Comparison of ENCODE assay signal across 11 mouse cellular contexts in the genomic region with DNA sequence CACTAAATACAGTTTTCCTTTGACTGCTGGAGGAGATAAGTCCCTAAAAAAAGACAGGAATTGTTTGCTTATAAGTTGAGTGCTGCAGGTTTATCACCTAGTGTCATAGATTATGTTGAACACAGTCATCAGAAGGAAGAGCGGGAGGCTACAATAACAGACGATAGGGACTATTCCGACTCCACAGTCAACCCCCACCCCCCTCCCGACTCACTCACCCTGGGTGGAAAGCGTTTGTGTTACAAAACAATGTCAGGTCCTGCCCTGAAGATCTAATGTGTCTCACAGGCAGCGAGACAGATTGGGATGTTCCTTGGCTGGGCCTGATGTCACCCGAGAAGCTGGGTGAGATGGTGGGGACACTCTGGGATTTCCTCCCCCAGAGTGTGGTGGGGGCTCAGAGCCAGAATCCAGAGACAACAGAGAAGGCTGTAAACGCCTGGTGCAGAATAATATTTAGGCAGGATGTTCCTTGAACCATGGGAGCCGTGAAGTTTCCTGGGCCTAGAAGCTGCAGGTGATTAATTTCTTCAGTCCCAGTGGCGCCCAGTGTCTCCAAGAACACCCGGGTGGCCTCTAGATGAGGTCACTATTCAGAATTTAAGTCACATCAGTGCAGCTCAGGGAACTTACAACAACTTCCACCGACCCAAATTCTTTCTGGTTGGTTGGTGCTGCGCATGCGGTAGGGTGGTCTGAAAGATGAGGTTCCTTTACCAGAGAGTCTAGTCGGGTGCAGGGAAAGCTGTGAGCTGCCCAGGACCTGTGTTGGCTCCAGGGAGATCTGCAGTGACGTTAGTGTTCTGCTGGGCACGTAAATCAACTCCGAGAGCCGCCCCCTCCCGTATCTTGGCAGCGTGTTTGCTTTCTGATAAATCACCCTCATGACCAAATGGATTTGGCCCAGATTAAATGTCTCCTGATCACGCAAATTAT.
DNase-seq lines count a peak whose midpoint lies in the region; ATAC-seq and TF ChIP-seq lines count a peak whose summit lies in the region.
"Had no signal": no experiment of that assay in that cellular context is flagged by ENCODE, and none has a peak within 500 bp of the region (broad histone marks: within the 10 kb centered on the region; RNA-seq: fewer than 3 reads in every experiment).

No protein-coding gene starts in this region.

- H3K9ac ChIP-seq in heart, embryonic 13.5 days: 0 out of 2 replicates have a peak overlapping the region, but pooled peaks have one; percentile 33
- no peak overlapping the region for H3K9ac ChIP-seq in midbrain, embryonic 11.5 days (ENCODE audit: low read length)
- no peak overlapping the region for H3K9ac ChIP-seq in midbrain, postnatal 0 days (replicated peaks; ENCODE audit: low read length, poor library complexity, severe bottlenecking)
- H3K9ac ChIP-seq in kidney, embryonic 15.5 days: no peak overlapping the region
- no peak overlapping the region for H3K9ac ChIP-seq in hindbrain, postnatal 0 days (replicated peaks; ENCODE audit: low read length)
- H3K9ac ChIP-seq: forebrain, postnatal 0 days had no signal

- intact Hi-C loops in heart, postnatal 25 days (cut with DNase I): no loop called here
- intact Hi-C loops in left cerebral cortex, postnatal 14 days (cut with DNase I): no loop called here
- intact Hi-C loops in left cerebral cortex, postnatal 4 days (cut with DNase I): no loop called here

- no peak overlapping the region for H3K4me2 ChIP-seq in heart, embryonic 13.5 days
- H3K4me2 ChIP-seq in midbrain, embryonic 11.5 days: no peak overlapping the region
- H3K4me2 ChIP-seq in midbrain, postnatal 0 days (ENCODE audit: low read depth, low read length, poor library complexity, severe bottlenecking): no peak overlapping the region
- peak overlapping the region; percentile 27 for H3K4me2 ChIP-seq in kidney, embryonic 15.5 days
- no peak overlapping the region for H3K4me2 ChIP-seq in hindbrain, postnatal 0 days (ENCODE audit: low read depth, low read length)

- peaks cover 20% of the 10 kb centered on the region; the same call in 1 of the 2 replicates for H3K27me3 ChIP-seq in heart, embryonic 13.5 days (replicated peaks)
- H3K27me3 ChIP-seq in midbrain, embryonic 11.5 days (ENCODE audit: control insufficient read depth, insufficient read depth, low read length): peaks cover 3% of the 10 kb centered on the region; the same call in 1 of the 2 replicates
- no peaks in the 10 kb centered on the region for H3K27me3 ChIP-seq in midbrain, postnatal 0 days (ENCODE audit: insufficient read depth, low read length)
- no peaks in the 10 kb centered on the region for H3K27me3 ChIP-seq in kidney, embryonic 15.5 days
- H3K27me3 ChIP-seq in hindbrain, postnatal 0 days (ENCODE audit: insufficient read depth, low read length): no peaks in the 10 kb centered on the region

- H3K27ac ChIP-seq in heart, embryonic 13.5 days (replicated peaks): peak overlapping the region; percentile 42; the same call in 1 of the 2 replicates
- no peak overlapping the region for H3K27ac ChIP-seq in midbrain, embryonic 11.5 days (ENCODE audit: low read depth, low read length)
- H3K27ac ChIP-seq in midbrain, postnatal 0 days (ENCODE audit: low read depth, low read length): no peak overlapping the region
- H3K27ac ChIP-seq in kidney, embryonic 15.5 days: peak overlapping the region; percentile 84
- H3K27ac ChIP-seq in hindbrain, postnatal 0 days: no peak overlapping the region

- H3K4me3 ChIP-seq in heart, embryonic 13.5 days: no peak overlapping the region
- H3K4me3 ChIP-seq in midbrain, embryonic 11.5 days (ENCODE audit: low read depth, low read length): no peak overlapping the region
- H3K4me3 ChIP-seq in midbrain, postnatal 0 days (ENCODE audit: low read depth, low read length): no peak overlapping the region
- no peak overlapping the region for H3K4me3 ChIP-seq in kidney, embryonic 15.5 days (replicated peaks)
- no peak overlapping the region for H3K4me3 ChIP-seq in hindbrain, postnatal 0 days (ENCODE audit: low read length)

- no peak for DNase-seq in heart, postnatal 25 days (ENCODE audit: low spot score)
- DNase-seq in midbrain, embryonic 11.5 days (ENCODE audit: low spot score, missing footprints): peak; percentile 72
- no peak for DNase-seq in midbrain, postnatal 0 days (ENCODE audit: low spot score)
- no peak for DNase-seq in hindbrain, postnatal 0 days (ENCODE audit: low spot score)
- no peak for DNase-seq in left cerebral cortex, postnatal 14 days (ENCODE audit: low spot score in 2 of 2)
- no peak for DNase-seq in left cerebral cortex, postnatal 4 days
- DNase-seq: cerebellum, adult 8-10 months; forebrain, postnatal 0 days; right cerebral cortex, postnatal 25 days had no signal

- WGBS in heart, embryonic 13.5 days: 41% methylated on average over 22 of the region's 22 CpGs
- 74% methylated on average over 22 of the region's 22 CpGs for WGBS in midbrain, embryonic 11.5 days
- 73% methylated on average over 22 of the region's 22 CpGs for WGBS in midbrain, postnatal 0 days
- 18% methylated on average over 22 of the region's 22 CpGs for WGBS in kidney, embryonic 15.5 days
- WGBS in hindbrain, postnatal 0 days: 60% methylated on average over 22 of the region's 22 CpGs

- peaks cover 29% of the 10 kb centered on the region for H3K4me1 ChIP-seq in heart, embryonic 13.5 days
- H3K4me1 ChIP-seq in midbrain, embryonic 11.5 days (ENCODE audit: control insufficient read depth, insufficient read depth, low read length): no peaks in the 10 kb centered on the region
- no peaks in the 10 kb centered on the region for H3K4me1 ChIP-seq in midbrain, postnatal 0 days (ENCODE audit: insufficient read depth, low read length)
- H3K4me1 ChIP-seq in kidney, embryonic 15.5 days: peaks cover 37% of the 10 kb centered on the region
- H3K4me1 ChIP-seq in hindbrain, postnatal 0 days (ENCODE audit: insufficient read depth, low read length): no peaks in the 10 kb centered on the region

- no peaks in the 10 kb centered on the region for H3K36me3 ChIP-seq in heart, embryonic 13.5 days
- H3K36me3 ChIP-seq in midbrain, embryonic 11.5 days (ENCODE audit: control insufficient read depth, insufficient read depth, low read length): no peaks in the 10 kb centered on the region
- no peaks in the 10 kb centered on the region for H3K36me3 ChIP-seq in midbrain, postnatal 0 days (ENCODE audit: insufficient read depth, low read length)
- H3K36me3 ChIP-seq in kidney, embryonic 15.5 days: no peaks in the 10 kb centered on the region
- no peaks in the 10 kb centered on the region for H3K36me3 ChIP-seq in hindbrain, postnatal 0 days (ENCODE audit: insufficient read depth, low read length)

- ATAC-seq in heart, embryonic 13.5 days (ENCODE audit: extremely low read depth, insufficient number of reproducible peaks, low FRiP score, low TSS enrichment): no peak
- no peak for ATAC-seq in midbrain, embryonic 11.5 days (ENCODE audit: low FRiP score)
- no peak for ATAC-seq in midbrain, postnatal 0 days (ENCODE audit: low FRiP score)
- ATAC-seq in kidney, embryonic 15.5 days (replicated peaks; ENCODE audit: low FRiP score): peak; percentile 88
- ATAC-seq in hindbrain, postnatal 0 days: no peak
- ATAC-seq: forebrain, postnatal 0 days had no signal

- no peaks in the 10 kb centered on the region for H3K9me3 ChIP-seq in heart, embryonic 13.5 days
- no peaks in the 10 kb centered on the region for H3K9me3 ChIP-seq in midbrain, embryonic 11.5 days (ENCODE audit: control insufficient read depth, low read length)
- H3K9me3 ChIP-seq in midbrain, postnatal 0 days (ENCODE audit: low read length): no peaks in the 10 kb centered on the region
- no peaks in the 10 kb centered on the region for H3K9me3 ChIP-seq in kidney, embryonic 15.5 days (replicated peaks)
- no peaks in the 10 kb centered on the region for H3K9me3 ChIP-seq in hindbrain, postnatal 0 days (ENCODE audit: low read length)

- TF ChIP-seq CTCF in midbrain, postnatal 0 days (IDR thresholded peaks at IDR 0.05): no peak
- no peak for TF ChIP-seq CTCF in hindbrain, postnatal 0 days (IDR thresholded peaks at IDR 0.05; ENCODE audit: low read depth)

Comparison
In these comparisons a context has a peak if more than half of its experiments do, and no peak if none do; other contexts are left out.
1. H3K27ac ChIP-seq: peak in heart, embryonic 13.5 days (single experiment) and kidney, embryonic 15.5 days (single experiment); none in midbrain, embryonic 11.5 days (single experiment), midbrain, postnatal 0 days (single experiment) and hindbrain, postnatal 0 days (single experiment).